Mouse (Mus musculus) hindbrain, postnatal 0 days (tissue): Measurements from ENCODE around the gene Ubald2. TPM values are rescaled to one million over a fixed set of nuclear protein-coding genes. Genes with fewer than 3 reads are reported as not detected.

ENCODE experiments used
- ATAC-seq: fragments of 200-750 bp; cut with Nextera tagmentation; 2 replicates; pipeline ENCODE4 v1.8.0; 2017; ENCODE audit warnings: mild to moderate bottlenecking, moderate TSS enrichment, moderate library complexity
- DNase-seq: peaks from one replicate; pipeline ENCODE4 v3.0.0-alpha.2; 2015; ENCODE audit warnings: low spot score
- H3K27ac ChIP-seq: fragments of 300-500 bp; sonication (generic); 2 replicates; pipeline ENCODE4 v1.5.1; 2014; ENCODE audit warnings: mild to moderate bottlenecking
- H3K27me3 ChIP-seq: fragments of 300-500 bp; sonication (generic); 2 replicates; pipeline ENCODE4 v1.6.1; 2014; ENCODE audit warnings: low read length, mixed read lengths; ENCODE audit not compliant: insufficient read depth
- H3K36me3 ChIP-seq: fragments of 300-500 bp; sonication (generic); 2 replicates; pipeline ENCODE4 v1.6.1; 2014; ENCODE audit warnings: low read length, mixed read lengths; ENCODE audit not compliant: insufficient read depth
- H3K4me1 ChIP-seq: fragments of 300-500 bp; sonication (generic); 2 replicates; pipeline ENCODE4 v1.6.1; 2014; ENCODE audit warnings: antibody characterized with exemption, low read length, mixed read lengths; ENCODE audit not compliant: insufficient read depth
- H3K4me2 ChIP-seq: fragments of 300-500 bp; sonication (generic); 2 replicates; pipeline ENCODE4 v1.6.1; 2014; ENCODE audit warnings: low read depth, mild to moderate bottlenecking, low read length, moderate library complexity, mixed read lengths
- H3K4me3 ChIP-seq: fragments of 300-500 bp; sonication (generic); 2 replicates; pipeline ENCODE4 v1.5.1; 2014; ENCODE audit warnings: low read length
- H3K9ac ChIP-seq: fragments of 300-500 bp; sonication (generic); replicated peaks from 2 replicates; pipeline ENCODE4 v1.6.1; 2014; ENCODE audit warnings: mild to moderate bottlenecking, low read length, moderate library complexity, mixed read lengths
- H3K9me3 ChIP-seq: fragments of 300-500 bp; sonication (generic); 2 replicates; pipeline ENCODE4 v1.6.1; 2016; ENCODE audit warnings: low read length, mixed read lengths
- CTCF ChIP-seq: IDR thresholded peaks from 2 replicates; pipeline ENCODE4 v1.5.1; 2016; ENCODE audit warnings: antibody characterized with exemption, control low read depth, low read depth
- WGBS: fragments of 180-500 bp; shearing (Covaris S2); extraction: QIAGEN DNeasy Blood & Tissue Kit; methylation state at CpG from one replicate; pipeline ENCODE4 v1.1.7; 2014; 5-methylcytosine and 5-hydroxymethylcytosine counted together
- polyA plus RNA-seq: library from polyadenylated mRNA; unstranded; fragments of >200 nt; fragmentation: Nextera tagmentation; extraction: Ambion mirVana; gene quantifications from 2 replicates; pipeline ENCODE4 v1.2.1, GENCODE M21; 2015
- total RNA-seq: library from RNA; depleted of rRNA; stranded (reverse); fragments of >200 nt; gene quantifications from 2 replicates; pipeline ENCODE4 v1.2.3, GENCODE M21; 2014

The Ubald2 gene
- total and polyA plus RNA-seq, 2 experiments from 2014 or later, result 39.3 to 102 TPM

GRCm38 (mm10) chr11:116437541-116437940 lies 3.6 kb downstream of the Ubald2 start:
- WGBS, result 78% methylated on average over 11 of the region's 11 CpGs
- Histone ChIP-seq H3K4me1 (peaks cover 17% of the 10 kb centered on the region; the same call in 1 of the 2 replicates), H3K4me3 (no peak overlapping the region), H3K36me3 (peaks cover 8% of the 10 kb centered on the region; the same call in 1 of the 2 replicates), H3K9ac (no peak overlapping the region; the same call in 1 of the 2 replicates), H3K27me3 (no peaks in the 10 kb centered on the region), H3K4me2 (no peak overlapping the region), H3K9me3 (no peaks in the 10 kb centered on the region), H3K27ac (no peak overlapping the region)
- DNase-seq (no peak), ATAC-seq (no peak)
- no peak for TF ChIP-seq CTCF

DNA sequence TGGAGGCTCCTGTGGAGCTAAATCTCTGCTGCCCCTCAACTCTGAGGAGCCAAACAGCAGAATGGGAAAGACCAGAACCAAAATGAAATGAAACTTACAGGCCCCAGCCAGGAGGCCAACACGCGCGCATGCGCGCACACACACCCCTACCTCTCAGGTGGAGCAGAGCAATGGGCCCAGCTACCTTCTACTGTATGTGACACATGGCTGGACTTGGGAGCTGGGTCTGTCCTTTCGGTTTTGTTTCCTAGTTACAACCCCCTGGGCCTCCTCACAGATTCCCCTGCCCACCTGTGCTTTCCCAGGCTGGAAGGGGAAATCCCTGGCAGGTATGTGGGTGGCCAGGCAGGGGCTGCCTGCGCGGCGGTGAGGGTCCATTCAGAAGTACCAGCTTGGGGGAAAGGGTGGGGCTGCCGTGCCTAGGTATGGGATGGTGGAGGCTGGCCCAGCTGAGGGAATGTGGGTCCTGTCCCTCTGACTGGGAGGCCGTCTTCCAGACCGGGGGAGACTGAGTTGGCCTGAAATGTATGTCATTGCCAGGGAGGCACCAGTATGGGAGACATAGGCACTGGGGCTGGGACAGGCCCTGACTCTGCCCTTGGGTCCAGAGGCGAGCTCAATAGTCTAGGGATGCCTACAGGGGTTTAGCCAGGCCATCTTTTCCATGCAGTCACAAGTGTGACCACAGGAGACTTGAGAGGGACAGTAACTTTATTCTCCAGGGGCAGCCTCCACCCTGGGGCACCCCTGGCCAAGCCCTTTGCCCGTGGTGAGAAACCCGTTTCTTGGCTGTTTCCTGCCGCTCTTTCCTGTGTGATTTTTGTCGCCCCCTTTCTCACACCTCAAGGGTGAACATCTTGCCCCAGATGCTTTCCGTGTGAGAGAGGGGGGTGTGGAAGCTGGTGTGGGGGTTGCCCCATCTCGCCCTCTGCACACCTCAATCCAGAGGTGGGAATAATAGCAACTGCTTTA lies 5.7 kb downstream of the Ubald2 start:
- 86% methylated on average over 18 of the region's 19 CpGs for WGBS
- Histone ChIP-seq H3K4me3 (no peak overlapping the region), H3K4me1 (peaks cover 17% of the 10 kb centered on the region; the same call in 1 of the 2 replicates), H3K27ac (no peak overlapping the region), H3K4me2 (no peak overlapping the region), H3K36me3 (peaks cover 8% of the 10 kb centered on the region; the same call in 1 of the 2 replicates), H3K9me3 (no peaks in the 10 kb centered on the region), H3K9ac (no peak overlapping the region), H3K27me3 (no peaks in the 10 kb centered on the region)
- ATAC-seq (no peak), DNase-seq (no peak)
- TF ChIP-seq CTCF, result no peak

DNA sequence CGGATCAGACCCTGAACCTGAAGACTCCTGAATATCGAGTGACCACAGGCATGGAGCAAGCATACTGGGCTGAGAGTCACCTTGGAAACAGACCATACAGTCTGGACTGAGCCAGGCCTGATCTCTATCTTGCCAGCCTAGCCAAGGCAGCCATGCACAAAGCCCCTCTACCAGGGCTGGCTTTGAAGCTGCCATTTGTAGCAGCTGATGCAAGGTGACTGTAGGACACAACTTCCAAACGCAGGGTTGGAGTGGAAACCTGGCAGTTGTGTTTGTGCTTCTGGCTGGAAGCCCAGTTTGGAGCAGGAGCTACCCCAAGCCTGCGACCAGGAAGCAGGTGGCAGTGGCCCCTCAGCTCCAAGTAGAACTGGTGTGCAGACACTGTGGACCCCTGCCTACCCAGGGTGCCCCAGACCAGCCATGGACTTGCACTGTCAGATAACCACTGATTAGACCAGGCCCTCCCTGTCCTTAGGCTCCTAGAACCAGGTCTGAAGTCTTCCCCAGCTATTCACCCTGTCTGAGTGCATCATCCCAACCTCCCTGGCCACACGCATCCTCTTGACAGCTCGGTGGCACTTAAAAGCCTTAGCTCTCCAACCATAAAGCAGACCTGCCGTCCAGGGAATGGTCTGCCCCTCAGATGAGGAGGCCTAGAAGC lies 6.6 kb downstream of the Ubald2 start:
- 64% methylated on average over 7 of the region's 7 CpGs for WGBS
- Histone ChIP-seq H3K27ac (no peak overlapping the region), H3K36me3 (peaks cover 8% of the 10 kb centered on the region; the same call in 1 of the 2 replicates), H3K4me2 (no peak overlapping the region), H3K4me3 (no peak overlapping the region), H3K9me3 (no peaks in the 10 kb centered on the region), H3K9ac (no peak overlapping the region), H3K27me3 (no peaks in the 10 kb centered on the region), H3K4me1 (peaks cover 13% of the 10 kb centered on the region; the same call in 1 of the 2 replicates)
- TF ChIP-seq CTCF, result no peak
- ATAC-seq, result no peak
- DNase-seq, result peak; percentile 29

- Histone ChIP-seq H3K9ac (no peak overlapping the region), H3K4me1 (peaks cover 5% of the 10 kb centered on the region; the same call in 1 of the 2 replicates)
- TF ChIP-seq CTCF, result no peak
Observed at GRCm38 (mm10) chr11:116442129-116442866, 8.4 kb downstream of the Ubald2 start.

DNA sequence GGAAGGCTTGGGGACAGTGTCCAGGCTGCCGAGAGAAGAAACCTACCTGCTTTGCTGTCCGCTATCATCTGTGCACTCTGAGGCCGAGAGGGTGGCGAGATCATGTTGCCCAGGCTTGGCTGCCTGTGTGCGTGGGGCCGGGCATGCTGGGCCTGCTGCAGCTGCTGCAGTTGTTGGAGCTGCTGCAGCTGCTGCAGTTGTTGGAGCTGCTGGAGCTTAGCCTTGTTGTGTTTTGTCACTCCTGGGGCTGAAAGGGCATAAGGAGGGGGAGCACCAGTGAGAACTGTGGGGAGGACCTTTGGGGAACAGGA lies 8.9 kb downstream of the Ubald2 start:
- no peak for DNase-seq
- peaks cover 5% of the 10 kb centered on the region; the same call in 1 of the 2 replicates for H3K4me1 ChIP-seq
- H3K9ac ChIP-seq, result no peak overlapping the region
- H3K9me3 ChIP-seq, result no peaks in the 10 kb centered on the region
- TF ChIP-seq CTCF, result no peak
- H3K4me3 ChIP-seq, result no peak overlapping the region
- peaks cover 9% of the 10 kb centered on the region; the same call in 1 of the 2 replicates for H3K27me3 ChIP-seq
- no peak overlapping the region for H3K4me2 ChIP-seq
- 82% methylated on average over 6 of the region's 6 CpGs for WGBS
- no peak overlapping the region for H3K27ac ChIP-seq
- peaks cover 3% of the 10 kb centered on the region; the same call in 1 of the 2 replicates for H3K36me3 ChIP-seq
- no peak for ATAC-seq

More at GRCm38 (mm10) chr11:116442129-116442866, 8.4 kb downstream of the Ubald2 start:
- WGBS, result 78% methylated on average over 15 of the region's 15 CpGs
- peaks cover 9% of the 10 kb centered on the region; the same call in 1 of the 2 replicates for H3K27me3 ChIP-seq
- no peaks in the 10 kb centered on the region for H3K9me3 ChIP-seq
- H3K36me3 ChIP-seq, result peaks cover 8% of the 10 kb centered on the region; the same call in 1 of the 2 replicates
- ATAC-seq (no peak), DNase-seq (no peak)
- no peak overlapping the region for H3K4me2 ChIP-seq
- no peak overlapping the region for H3K4me3 ChIP-seq
- no peak overlapping the region for H3K27ac ChIP-seq

DNA sequence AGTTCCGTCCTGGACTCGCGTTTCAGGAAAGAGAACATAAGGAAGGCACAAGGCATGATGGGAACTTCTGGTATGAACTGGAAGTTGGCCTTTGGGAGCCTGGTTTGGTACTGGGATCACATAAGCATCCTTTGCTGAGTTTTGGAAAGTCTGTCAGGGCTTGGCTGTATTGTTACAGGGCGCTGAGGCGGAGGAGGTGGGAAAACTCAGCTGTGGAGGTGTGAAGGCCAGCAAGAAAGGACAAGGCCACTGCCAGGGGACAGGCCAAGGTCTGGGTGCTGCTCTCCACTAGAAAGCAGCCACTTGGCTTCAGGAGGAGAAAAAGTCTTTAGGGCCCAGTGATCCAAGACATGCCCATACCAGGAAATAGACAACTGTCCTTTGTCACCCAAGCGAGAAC lies 9.4 kb downstream of the Ubald2 start:
- no peak for ATAC-seq
- H3K4me1 ChIP-seq, result peaks cover 5% of the 10 kb centered on the region; the same call in 1 of the 2 replicates

More for the DNA sequence above, 9.4 kb downstream of the Ubald2 start:
- no peak overlapping the region for H3K27ac ChIP-seq
- 84% methylated on average over 6 of the region's 6 CpGs for WGBS
- TF ChIP-seq CTCF, result no peak
- H3K9me3 ChIP-seq, result no peaks in the 10 kb centered on the region
- DNase-seq, result no peak
- peaks cover 3% of the 10 kb centered on the region; the same call in 1 of the 2 replicates for H3K36me3 ChIP-seq
- no peak overlapping the region for H3K9ac ChIP-seq
- H3K27me3 ChIP-seq, result peaks cover 9% of the 10 kb centered on the region; the same call in 1 of the 2 replicates
- no peak overlapping the region for H3K4me3 ChIP-seq
- no peak overlapping the region for H3K4me2 ChIP-seq
